Mouse (Mus musculus) gastrocnemius, postnatal 14 days (tissue): ENCODE results near the gene Nupl1. TPM values are rescaled to one million over a fixed set of nuclear protein-coding genes. Genes with fewer than 3 reads are reported as not detected.

Experiments
- DNase-seq: peaks from one replicate; pipeline ENCODE4 v3.0.0; 2021; ENCODE audit warnings: mixed read lengths
- intact Hi-C: fragments of 180-260 bp; cut with DNase I; formaldehyde crosslinking; loops from one replicate; pipeline ENCODE4 v1.15.1; 2025; ENCODE audit warnings: low total_unique reads
- total RNA-seq, 2 experiments: library from RNA; stranded (reverse); gene quantifications; 2 replicates each; pipeline ENCODE4 v1.2.3; 2021

The Nupl1 gene
- total RNA-seq, 2 experiments from 2014 or later, result 0.25 TPM; not detected in 1

- intact Hi-C loops, result no loop called here
- no peak for DNase-seq
Measured at GRCm38 (mm10) chr14:60252004-60253000, 1.1 kb upstream of the Nupl1 start.

GRCm38 (mm10) chr14:60250879-60251278 is 352 bp downstream of the Nupl1 start:
- no peak for DNase-seq
- intact Hi-C loops, result no loop called here

GRCm38 (mm10) chr14:60250366-60250765 is 865 bp downstream of the Nupl1 start:
- DNase-seq, result no peak
- intact Hi-C loops, result no loop called here

- intact Hi-C loops, result no loop called here
- DNase-seq, result no peak
Measured at GRCm38 (mm10) chr14:60238551-60238950, 12.7 kb downstream of the Nupl1 start.

- no peak for DNase-seq
- intact Hi-C loops, result no loop called here
Measured at GRCm38 (mm10) chr14:60219886-60220285, 31.3 kb downstream of the Nupl1 start.

GRCm38 (mm10) chr14:60217616-60218015 is 33.6 kb downstream of the Nupl1 start:
- intact Hi-C loops, result no loop called here
- no peak for DNase-seq

- intact Hi-C loops, result no loop called here
- DNase-seq, result no peak
Measured at GRCm38 (mm10) chr14:60216125-60216524, 35.1 kb downstream of the Nupl1 start.

- intact Hi-C loops, result no loop called here
- DNase-seq, result no peak
Measured at GRCm38 (mm10) chr14:60215000-60215399, 36.2 kb downstream of the Nupl1 start.

- no peak for DNase-seq
- intact Hi-C loops, result no loop called here
Measured at GRCm38 (mm10) chr14:60214040-60214439, 37.2 kb downstream of the Nupl1 start.

GRCm38 (mm10) chr14:60209166-60209565 is 42.1 kb downstream of the Nupl1 start:
- intact Hi-C loops, result no loop called here
- no peak for DNase-seq

GRCm38 (mm10) chr14:60204993-60205392 is 46.2 kb downstream of the Nupl1 start:
- intact Hi-C loops, result no loop called here
- no peak for DNase-seq

- DNase-seq, result no peak
- intact Hi-C loops, result no loop called here
Measured at GRCm38 (mm10) chr14:60196884-60197283, 54.3 kb downstream of the Nupl1 start, which contains the start of gene Atp8a2. Gene Atp8a2 (minus strand): TSS chr14:60197179.

- no peak for DNase-seq
- intact Hi-C loops, result no loop called here
Measured at GRCm38 (mm10) chr14:60195999-60196398, 55.2 kb downstream of the Nupl1 start.

GRCm38 (mm10) chr14:60194606-60195005 is 56.6 kb downstream of the Nupl1 start:
- intact Hi-C loops, result no loop called here
- DNase-seq, result no peak

- intact Hi-C loops, result no loop called here
- DNase-seq, result no peak
Measured at GRCm38 (mm10) chr14:60189771-60190170, 61.5 kb downstream of the Nupl1 start.

GRCm38 (mm10) chr14:60188201-60188825 is 62.9 kb downstream of the Nupl1 start:
- DNase-seq, result no peak
- intact Hi-C loops, result no loop called here

- intact Hi-C loops, result no loop called here
- DNase-seq, result no peak
Measured at GRCm38 (mm10) chr14:60181306-60181705, 69.9 kb downstream of the Nupl1 start.

GRCm38 (mm10) chr14:60178571-60178955 is 72.7 kb downstream of the Nupl1 start:
- no peak for DNase-seq
- intact Hi-C loops, result no loop called here

- intact Hi-C loops, result no loop called here
Measured at GRCm38 (mm10) chr14:60177614-60178570, 73.3 kb downstream of the Nupl1 start.

More at GRCm38 (mm10) chr14:60177614-60178570, 73.3 kb downstream of the Nupl1 start:
- DNase-seq, result no peak
